Mouse (Mus musculus) ovary, adult 2 months (tissue): Measurements from ENCODE around the gene Gm36079. TPM values are rescaled to one million over a fixed set of nuclear protein-coding genes. Genes with fewer than 3 reads are reported as not detected.

Experiments used
- polyA plus RNA-seq: library from polyadenylated mRNA; depleted of rRNA; stranded (reverse); fragments of >200 nt; gene quantifications from 2 replicates; pipeline ENCODE4 v1.2.3, GENCODE M21; 2012; rRNA removed

The Gm36079 gene
- not detected in 2 replicates for polyA plus RNA-seq

DNA sequence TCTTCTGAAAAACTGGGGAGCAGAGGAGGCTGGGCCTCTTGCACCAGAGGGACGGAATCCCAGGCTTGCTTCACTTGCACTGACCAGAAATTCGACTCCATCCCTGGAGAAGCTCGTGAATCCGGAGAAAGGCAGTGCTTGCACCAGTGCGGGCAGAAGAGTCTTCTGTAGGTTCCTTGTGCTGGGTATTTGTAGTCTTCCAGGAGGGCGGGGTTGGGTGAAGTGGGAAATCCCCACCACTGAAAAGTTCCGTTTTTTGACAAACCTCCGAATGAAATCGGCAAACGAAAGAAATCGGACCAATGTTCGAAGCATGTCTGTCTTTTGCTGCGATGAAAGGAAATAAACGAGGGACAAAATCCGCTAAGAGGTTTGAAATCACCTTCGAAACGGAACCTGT is at the start of gene Gm36079:
Gene Gm36079 (minus strand): TSS at position 101 of the 400 bp plus-strand sequence.

DNA sequence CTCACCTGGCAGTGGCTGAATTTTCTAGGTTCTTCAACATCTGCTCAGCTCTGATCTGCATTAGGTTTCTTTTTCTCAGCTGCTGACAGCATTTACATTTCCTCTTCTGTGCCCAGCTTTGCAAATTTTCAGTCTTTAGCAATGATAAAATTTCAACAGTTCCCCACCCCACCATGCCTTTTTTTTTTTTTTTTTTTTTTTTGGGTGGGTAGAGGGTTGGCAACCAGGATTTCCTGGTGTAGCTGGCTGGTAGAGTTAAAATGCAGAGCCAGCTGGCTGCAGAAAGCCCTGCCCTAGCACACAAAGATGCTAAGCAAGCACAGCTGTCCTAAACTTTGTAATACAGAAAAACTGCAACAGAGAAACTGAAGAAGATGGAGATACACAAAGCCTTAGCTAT is 25.3 kb upstream of the Gm36079 start, which contains the start of gene Gm21188:
Gene Gm21188 (minus strand): TSS at position 110 of the 400 bp plus-strand sequence.

Other genes starting within 250 kb of the Gm36079 start
- gene Zfp131, start 236.1 kb downstream of the Gm36079 start, polyA plus RNA-seq: 6.8 and 17.4 TPM in 2 replicates
- not detected in 2 replicates for gene AF067063, start 196.8 kb downstream of the Gm36079 start, polyA plus RNA-seq
- 0.59 TPM in 1 of 2 replicates, not detected in the other for gene D13Ertd608e, start 191.0 kb downstream of the Gm36079 start, polyA plus RNA-seq
- gene Tcstv1, start 132.2 kb downstream of the Gm36079 start, polyA plus RNA-seq: not detected in 2 replicates
- gene Gm21761, start 97.7 kb downstream of the Gm36079 start, polyA plus RNA-seq: not detected in 2 replicates
- not detected in 2 replicates for gene B020031M17Rik, start 76.2 kb downstream of the Gm36079 start, polyA plus RNA-seq
- 0.60 and 0.71 TPM in 2 replicates for gene Gm21188, start 25.2 kb upstream of the Gm36079 start, polyA plus RNA-seq
- not detected in 2 replicates for gene Gm20767, start 113.2 kb upstream of the Gm36079 start, polyA plus RNA-seq
- gene Gm21818, start 145.4 kb upstream of the Gm36079 start, polyA plus RNA-seq: not detected in 2 replicates
- gene Gm21762, start 188.9 kb upstream of the Gm36079 start, polyA plus RNA-seq: 0.21 and 0.26 TPM in 2 replicates
- gene Gm21731, start 212.1 kb upstream of the Gm36079 start, polyA plus RNA-seq: not detected in 2 replicates
- gene AF067061, start 236.1 kb upstream of the Gm36079 start, polyA plus RNA-seq: not detected in 2 replicates